Mouse (Mus musculus): ENCODE data around the gene Nek4. TPM values are rescaled to one million over a fixed set of nuclear protein-coding genes. Genes with fewer than 3 reads are reported as not detected.

The Nek4 gene
- polyA plus RNA-seq, 1 experiment: 15.5 TPM

GRCm38 (mm10) chr14:31011588-31011987 lies 60.4 kb downstream of the Nek4 start:
- 94% methylated on average over 3 of the region's 3 CpGs for WGBS
- Histone ChIP-seq H3K27me3 (ENCODE audit: control insufficient read depth, insufficient read depth, low read length) (no peaks in the 10 kb centered on the region), H3K4me1 (ENCODE audit: control insufficient read depth, insufficient read depth, low read length) (no peaks in the 10 kb centered on the region), H3K4me3 (replicated peaks; ENCODE audit: insufficient read depth, low read depth, low read length) (no peak overlapping the region), H3K27ac (ENCODE audit: insufficient read depth, low read length) (no peak overlapping the region)
- DNase-seq: no peak
- TF ChIP-seq CTCF (IDR thresholded peaks at IDR 0.05; ENCODE audit: borderline replicate concordance, insufficient read depth, low read depth, low read length): no peak
- TF ChIP-seq POLR2A (IDR thresholded peaks at IDR 0.05; ENCODE audit: borderline replicate concordance, insufficient read depth, low read length): no peak

GRCm38 (mm10) chr14:31013928-31014327 lies 62.8 kb downstream of the Nek4 start:
- Histone ChIP-seq H3K27ac (ENCODE audit: insufficient read depth, low read length) (no peak overlapping the region), H3K27me3 (ENCODE audit: control insufficient read depth, insufficient read depth, low read length) (no peaks in the 10 kb centered on the region), H3K4me1 (ENCODE audit: control insufficient read depth, insufficient read depth, low read length) (peaks cover 3% of the 10 kb centered on the region; the same call in 1 of the 2 replicates), H3K4me3 (replicated peaks; ENCODE audit: insufficient read depth, low read depth, low read length) (no peak overlapping the region)
- DNase-seq: no peak
- no peak for TF ChIP-seq CTCF (IDR thresholded peaks at IDR 0.05; ENCODE audit: borderline replicate concordance, insufficient read depth, low read depth, low read length)
- TF ChIP-seq POLR2A (IDR thresholded peaks at IDR 0.05; ENCODE audit: borderline replicate concordance, insufficient read depth, low read length): no peak
- whole genome bisulfite sequencing: 97% methylated on average over 2 of the region's 2 CpGs

- H3K27ac ChIP-seq (ENCODE audit: insufficient read depth, low read length): no peak overlapping the region
- TF ChIP-seq POLR2A (IDR thresholded peaks at IDR 0.05; ENCODE audit: borderline replicate concordance, insufficient read depth, low read length) (no peak), CTCF (IDR thresholded peaks at IDR 0.05; ENCODE audit: borderline replicate concordance, insufficient read depth, low read depth, low read length) (no peak)
- H3K27me3 ChIP-seq (ENCODE audit: control insufficient read depth, insufficient read depth, low read length): no peaks in the 10 kb centered on the region
- peaks cover 6% of the 10 kb centered on the region; the same call in 1 of the 2 replicates for H3K4me1 ChIP-seq (ENCODE audit: control insufficient read depth, insufficient read depth, low read length)
- 81% methylated on average over 1 of the region's 1 CpGs for WGBS
- H3K4me3 ChIP-seq (replicated peaks; ENCODE audit: insufficient read depth, low read depth, low read length): no peak overlapping the region
- DNase-seq: no peak
Measured at GRCm38 (mm10) chr14:31016063-31016462, 64.9 kb downstream of the Nek4 start.

DNA sequence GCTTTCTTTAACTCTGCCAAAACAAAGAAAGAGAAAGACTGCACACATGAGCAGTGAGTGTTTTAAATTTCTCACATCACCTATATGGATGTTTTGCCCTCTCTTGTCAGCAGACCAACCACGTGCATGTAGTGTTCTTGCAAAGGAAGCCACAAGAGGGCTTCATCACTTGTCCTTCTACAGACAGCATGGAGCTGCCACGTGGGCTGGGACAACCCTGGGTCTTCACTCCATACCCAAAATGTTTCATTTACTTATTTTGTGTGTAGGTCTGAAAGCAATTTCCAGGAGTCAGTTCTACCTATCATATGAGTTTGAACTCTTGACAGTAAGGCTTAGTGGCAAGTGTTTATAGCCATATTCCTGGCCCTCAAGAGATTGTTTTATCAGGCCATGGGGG lies 66.7 kb downstream of the Nek4 start:
- 1% methylated on average over 2 of the region's 2 CpGs for whole genome bisulfite sequencing

DNA sequence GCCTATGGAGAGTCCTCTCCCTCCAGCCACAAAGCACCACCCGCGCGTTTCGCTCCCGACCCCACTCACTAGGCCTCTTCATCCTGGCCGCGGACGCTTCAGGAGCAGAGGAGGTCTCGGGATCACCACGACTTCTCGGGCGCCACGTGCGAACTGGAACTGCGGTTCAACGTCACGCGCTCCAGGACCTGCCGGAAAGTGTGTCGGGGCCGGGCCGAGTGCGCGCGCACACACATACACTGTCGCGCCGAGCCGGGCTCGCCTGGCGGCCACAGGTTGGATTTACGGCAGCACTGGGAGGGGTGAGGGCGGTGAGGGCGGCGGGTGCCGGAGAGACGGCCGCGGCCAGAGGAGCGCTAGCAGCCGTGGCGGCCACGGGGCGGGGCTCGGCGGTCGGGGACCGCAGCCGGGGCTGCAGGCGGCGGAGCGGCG lies 67.7 kb downstream of the Nek4 start, which contains the start of the genes Pbrm1 and Gnl3:
Gene Pbrm1 (plus strand): TSS at position 279 of the 432 bp plus-strand sequence.
Gene Gnl3 (minus strand): TSS at position 293 of the 432 bp plus-strand sequence.
- peak; percentile 97 to 98 for DNase-seq
- H3K27ac ChIP-seq (ENCODE audit: insufficient read depth, low read length): peak within 1 kb of the TSS; percentile 87
- no peaks in the 10 kb centered on the region for H3K27me3 ChIP-seq (ENCODE audit: control insufficient read depth, insufficient read depth, low read length)
- under 1% methylated on average over 38 of the region's 53 CpGs for WGBS
- peak; percentile 79 for TF ChIP-seq POLR2A (IDR thresholded peaks at IDR 0.05; ENCODE audit: borderline replicate concordance, insufficient read depth, low read length)
- TF ChIP-seq CTCF (IDR thresholded peaks at IDR 0.05; ENCODE audit: borderline replicate concordance, insufficient read depth, low read depth, low read length): no peak
- peaks cover 6% of the 10 kb centered on the region; the same call in 1 of the 2 replicates for H3K4me1 ChIP-seq (ENCODE audit: control insufficient read depth, insufficient read depth, low read length)
- H3K4me3 ChIP-seq (replicated peaks; ENCODE audit: insufficient read depth, low read depth, low read length): peak within 1 kb of the TSS; percentile 99

More for the DNA sequence above, 66.7 kb downstream of the Nek4 start:
- Histone ChIP-seq H3K27ac (ENCODE audit: insufficient read depth, low read length) (no peak overlapping the region), H3K27me3 (ENCODE audit: control insufficient read depth, insufficient read depth, low read length) (no peaks in the 10 kb centered on the region), H3K4me3 (replicated peaks; ENCODE audit: insufficient read depth, low read depth, low read length) (peak overlapping the region; percentile 68), H3K4me1 (ENCODE audit: control insufficient read depth, insufficient read depth, low read length) (peaks cover 6% of the 10 kb centered on the region; the same call in 1 of the 2 replicates)
- TF ChIP-seq POLR2A (IDR thresholded peaks at IDR 0.05; ENCODE audit: borderline replicate concordance, insufficient read depth, low read length) (no peak), CTCF (IDR thresholded peaks at IDR 0.05; ENCODE audit: borderline replicate concordance, insufficient read depth, low read depth, low read length) (no peak)
- no peak for DNase-seq

DNA sequence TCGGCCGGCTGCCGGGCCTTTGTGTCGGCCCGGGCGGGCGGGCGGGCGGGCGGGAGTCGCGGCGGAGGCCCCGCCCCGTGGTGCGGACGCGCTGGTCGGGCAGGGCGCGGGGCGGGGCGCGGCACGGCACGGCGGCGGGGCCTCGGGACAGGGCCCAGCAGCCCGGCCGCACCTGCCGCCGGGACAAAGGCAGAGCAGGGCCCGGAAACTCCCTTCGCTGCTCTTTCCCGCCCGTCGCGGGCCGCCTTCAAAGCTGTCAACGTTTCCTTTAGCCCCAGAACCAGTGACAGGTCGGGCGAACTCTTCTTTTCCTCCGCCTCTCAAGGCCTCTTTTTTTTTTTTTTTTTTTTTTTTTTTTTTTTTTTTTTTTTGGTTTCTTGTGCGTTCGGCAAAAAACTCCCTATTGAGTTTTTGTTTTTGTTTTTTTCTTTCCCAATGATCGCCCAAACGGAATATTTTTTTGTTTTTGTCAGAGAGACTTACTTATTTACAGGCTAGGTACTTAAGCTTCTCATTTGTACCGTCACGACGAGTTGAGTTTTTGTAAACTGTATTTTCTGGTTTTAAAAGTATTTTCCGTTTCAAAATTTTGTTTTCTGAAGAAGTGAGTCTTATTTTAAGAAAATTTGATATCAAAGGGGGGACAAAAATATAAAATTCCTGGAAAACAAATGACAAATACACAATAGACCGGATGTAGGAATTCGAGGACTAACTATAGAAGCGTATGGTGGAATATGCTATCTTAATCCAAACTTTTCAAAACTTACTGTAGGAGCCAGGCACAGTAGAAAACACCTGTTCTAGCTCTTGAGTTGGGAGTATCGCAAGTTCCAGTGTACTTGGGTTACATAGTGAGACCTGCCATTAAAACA lies 68.4 kb downstream of the Nek4 start:
- 2% methylated on average over 32 of the region's 56 CpGs for WGBS
- peak overlapping the region; percentile 87 for H3K27ac ChIP-seq (ENCODE audit: insufficient read depth, low read length)
- TF ChIP-seq POLR2A (IDR thresholded peaks at IDR 0.05; ENCODE audit: borderline replicate concordance, insufficient read depth, low read length) (no peak), CTCF (IDR thresholded peaks at IDR 0.05; ENCODE audit: borderline replicate concordance, insufficient read depth, low read depth, low read length) (no peak)
- H3K4me3 ChIP-seq (replicated peaks; ENCODE audit: insufficient read depth, low read depth, low read length): peak overlapping the region; percentile 99
- peaks cover 6% of the 10 kb centered on the region; the same call in 1 of the 2 replicates for H3K4me1 ChIP-seq (ENCODE audit: control insufficient read depth, insufficient read depth, low read length)
- no peaks in the 10 kb centered on the region for H3K27me3 ChIP-seq (ENCODE audit: control insufficient read depth, insufficient read depth, low read length)
- DNase-seq: peak in 1 of 2 experiments; percentile 80

GRCm38 (mm10) chr14:31022579-31022978 lies 71.4 kb downstream of the Nek4 start:
- no peak for TF ChIP-seq POLR2A (IDR thresholded peaks at IDR 0.05; ENCODE audit: borderline replicate concordance, insufficient read depth, low read length)
- TF ChIP-seq CTCF (IDR thresholded peaks at IDR 0.05; ENCODE audit: borderline replicate concordance, insufficient read depth, low read depth, low read length): no peak
- WGBS: 0% methylated on average over 1 of the region's 1 CpGs
- Histone ChIP-seq H3K27me3 (ENCODE audit: control insufficient read depth, insufficient read depth, low read length) (no peaks in the 10 kb centered on the region), H3K27ac (ENCODE audit: insufficient read depth, low read length) (no peak overlapping the region), H3K4me1 (ENCODE audit: control insufficient read depth, insufficient read depth, low read length) (peaks cover 6% of the 10 kb centered on the region; the same call in 1 of the 2 replicates), H3K4me3 (replicated peaks; ENCODE audit: insufficient read depth, low read depth, low read length) (no peak overlapping the region)
- no peak for DNase-seq

All from cerebellum, adult 2 months (tissue).